Mouse (Mus musculus): ENCODE data around the gene Def8. TPM values are rescaled to one million over a fixed set of nuclear protein-coding genes. Genes with fewer than 3 reads are reported as not detected.

The Def8 gene
- total and polyA plus RNA-seq, 2 experiments from 2014 or later, result 30.9 to 91.5 TPM

- ATAC-seq (ENCODE audit: insufficient read depth, low read depth) (peak; percentile 21), DNase-seq (ENCODE audit: low spot score) (no peak)
These were observed 53.8 kb downstream of the Def8 start for GRCm38 (mm10) chr8:123476911-123477736.

GRCm38 (mm10) chr8:123477737-123478258 is 54.5 kb downstream of the Def8 start, which contains the start of gene Afg3l1:
Gene Afg3l1 (plus strand): TSS chr8:123477903.
- Histone ChIP-seq H3K4me3 (ENCODE audit: low read depth, low read length) (peak within 1 kb of the TSS; percentile 81), H3K27me3 (ENCODE audit: control insufficient read depth, insufficient read depth, low read length) (no peaks in the 10 kb centered on the region), H3K9ac (replicated peaks; ENCODE audit: low read depth, low read length) (peak within 1 kb of the TSS; percentile 63), H3K9me3 (replicated peaks; ENCODE audit: control insufficient read depth, low read length) (no peaks in the 10 kb centered on the region), H3K4me2 (ENCODE audit: low read depth, low read length) (peak within 1 kb of the TSS; percentile 77), H3K4me1 (ENCODE audit: control insufficient read depth, insufficient read depth) (peaks cover 12% of the 10 kb centered on the region), H3K27ac (ENCODE audit: low read depth) (peak within 1 kb of the TSS; percentile 79), H3K36me3 (replicated peaks; ENCODE audit: control insufficient read depth, insufficient read depth, low read length) (peaks cover 22% of the 10 kb centered on the region)
- TF ChIP-seq EP300 (IDR thresholded peaks at IDR 0.05; ENCODE audit: low read depth) (no peak), CTCF (IDR thresholded peaks at IDR 0.05; ENCODE audit: low read depth) (no peak)
- peak; percentile 85 for DNase-seq (ENCODE audit: low spot score)
- WGBS, result under 1% methylated on average over 56 of the region's 58 CpGs
- peak; percentile 94 for ATAC-seq (ENCODE audit: insufficient read depth, low read depth)

More at GRCm38 (mm10) chr8:123476911-123477736, 53.8 kb downstream of the Def8 start:
- WGBS, result 10% methylated on average over 34 of the region's 34 CpGs
- Histone ChIP-seq H3K27ac (ENCODE audit: low read depth) (peak overlapping the region; percentile 79; the same call in 1 of the 2 replicates), H3K9me3 (replicated peaks; ENCODE audit: control insufficient read depth, low read length) (no peaks in the 10 kb centered on the region), H3K36me3 (replicated peaks; ENCODE audit: control insufficient read depth, insufficient read depth, low read length) (peaks cover 18% of the 10 kb centered on the region), H3K4me1 (ENCODE audit: control insufficient read depth, insufficient read depth) (peaks cover 12% of the 10 kb centered on the region), H3K4me2 (ENCODE audit: low read depth, low read length) (peak overlapping the region; percentile 77), H3K4me3 (ENCODE audit: low read depth, low read length) (peak overlapping the region; percentile 81), H3K9ac (replicated peaks; ENCODE audit: low read depth, low read length) (peak overlapping the region; percentile 63), H3K27me3 (ENCODE audit: control insufficient read depth, insufficient read depth, low read length) (no peaks in the 10 kb centered on the region)
- TF ChIP-seq EP300 (IDR thresholded peaks at IDR 0.05; ENCODE audit: low read depth) (no peak), CTCF (IDR thresholded peaks at IDR 0.05; ENCODE audit: low read depth) (no peak)

- H3K27me3 ChIP-seq (ENCODE audit: control insufficient read depth, insufficient read depth, low read length), result no peaks in the 10 kb centered on the region
- 36% methylated on average over 16 of the region's 16 CpGs for WGBS
- H3K4me1 ChIP-seq (ENCODE audit: control insufficient read depth, insufficient read depth), result peaks cover 12% of the 10 kb centered on the region
- H3K27ac ChIP-seq (ENCODE audit: low read depth), result peak overlapping the region; percentile 79
- no peaks in the 10 kb centered on the region for H3K9me3 ChIP-seq (replicated peaks; ENCODE audit: control insufficient read depth, low read length)
- H3K4me2 ChIP-seq (ENCODE audit: low read depth, low read length), result peak overlapping the region; percentile 77
- H3K36me3 ChIP-seq (replicated peaks; ENCODE audit: control insufficient read depth, insufficient read depth, low read length), result peaks cover 24% of the 10 kb centered on the region
- peak overlapping the region; percentile 81 for H3K4me3 ChIP-seq (ENCODE audit: low read depth, low read length)
- TF ChIP-seq CTCF (IDR thresholded peaks at IDR 0.05; ENCODE audit: low read depth) (no peak), EP300 (IDR thresholded peaks at IDR 0.05; ENCODE audit: low read depth) (no peak)
- DNase-seq (ENCODE audit: low spot score), result no peak
- ATAC-seq (ENCODE audit: insufficient read depth, low read depth), result no peak
- peak overlapping the region; percentile 63 for H3K9ac ChIP-seq (replicated peaks; ENCODE audit: low read depth, low read length)
These were observed 55.3 kb downstream of the Def8 start for GRCm38 (mm10) chr8:123478456-123479218.

GRCm38 (mm10) chr8:123482627-123483026 is 59.3 kb downstream of the Def8 start:
- TF ChIP-seq EP300 (IDR thresholded peaks at IDR 0.05; ENCODE audit: low read depth) (no peak), CTCF (IDR thresholded peaks at IDR 0.05; ENCODE audit: low read depth) (no peak)
- DNase-seq (ENCODE audit: low spot score), result no peak
- peaks cover 8% of the 10 kb centered on the region; the same call in 1 of the 2 replicates for H3K4me1 ChIP-seq (ENCODE audit: control insufficient read depth, insufficient read depth)
- no peak for ATAC-seq (ENCODE audit: insufficient read depth, low read depth)
- WGBS, result 91% methylated on average over 7 of the region's 7 CpGs
- H3K9ac ChIP-seq (replicated peaks; ENCODE audit: low read depth, low read length), result no peak overlapping the region
- H3K4me3 ChIP-seq (ENCODE audit: low read depth, low read length), result no peak overlapping the region
- no peak overlapping the region for H3K27ac ChIP-seq (ENCODE audit: low read depth)
- no peaks in the 10 kb centered on the region for H3K9me3 ChIP-seq (replicated peaks; ENCODE audit: control insufficient read depth, low read length)
- no peak overlapping the region for H3K4me2 ChIP-seq (ENCODE audit: low read depth, low read length)
- H3K36me3 ChIP-seq (replicated peaks; ENCODE audit: control insufficient read depth, insufficient read depth, low read length), result peaks cover 61% of the 10 kb centered on the region
- H3K27me3 ChIP-seq (ENCODE audit: control insufficient read depth, insufficient read depth, low read length), result no peaks in the 10 kb centered on the region

- no peak for ATAC-seq (ENCODE audit: insufficient read depth, low read depth)
- peaks cover 96% of the 10 kb centered on the region for H3K36me3 ChIP-seq (replicated peaks; ENCODE audit: control insufficient read depth, insufficient read depth, low read length)
- H3K4me2 ChIP-seq (ENCODE audit: low read depth, low read length), result no peak overlapping the region
- TF ChIP-seq EP300 (IDR thresholded peaks at IDR 0.05; ENCODE audit: low read depth) (no peak), CTCF (IDR thresholded peaks at IDR 0.05; ENCODE audit: low read depth) (no peak)
- WGBS, result 87% methylated on average over 15 of the region's 15 CpGs
- no peaks in the 10 kb centered on the region for H3K27me3 ChIP-seq (ENCODE audit: control insufficient read depth, insufficient read depth, low read length)
- H3K9me3 ChIP-seq (replicated peaks; ENCODE audit: control insufficient read depth, low read length), result no peaks in the 10 kb centered on the region
- DNase-seq (ENCODE audit: low spot score), result no peak
- H3K4me3 ChIP-seq (ENCODE audit: low read depth, low read length), result no peak overlapping the region
- no peak overlapping the region for H3K9ac ChIP-seq (replicated peaks; ENCODE audit: low read depth, low read length)
- H3K4me1 ChIP-seq (ENCODE audit: control insufficient read depth, insufficient read depth), result no peaks in the 10 kb centered on the region
- H3K27ac ChIP-seq (ENCODE audit: low read depth), result no peak overlapping the region
These were observed 68.2 kb downstream of the Def8 start for GRCm38 (mm10) chr8:123491280-123492075.
